Mouse (Mus musculus) megakaryocyte, embryonic 14.5 days (primary cell): Measurements from ENCODE around the gene Gm4553.

Experiments
- FLI1 ChIP-seq: IDR thresholded peaks from 2 replicates; pipeline ENCODE4 v1.6.1; 2012; ENCODE audit warnings: low read length, inconsistent platforms, mixed read lengths
- GATA1 ChIP-seq: IDR thresholded peaks from 3 replicates; pipeline ENCODE4 v1.6.1; 2012; ENCODE audit warnings: mixed read lengths, low read length, inconsistent platforms, borderline replicate concordance

- TF ChIP-seq GATA1: no peak
- no peak for TF ChIP-seq FLI1
Observed at GRCm38 (mm10) chr7:142198748-142199147, 33.2 kb upstream of the Gm4553 start.
